ENCODE assay signal across 20 mouse cellular contexts in the genomic region with DNA sequence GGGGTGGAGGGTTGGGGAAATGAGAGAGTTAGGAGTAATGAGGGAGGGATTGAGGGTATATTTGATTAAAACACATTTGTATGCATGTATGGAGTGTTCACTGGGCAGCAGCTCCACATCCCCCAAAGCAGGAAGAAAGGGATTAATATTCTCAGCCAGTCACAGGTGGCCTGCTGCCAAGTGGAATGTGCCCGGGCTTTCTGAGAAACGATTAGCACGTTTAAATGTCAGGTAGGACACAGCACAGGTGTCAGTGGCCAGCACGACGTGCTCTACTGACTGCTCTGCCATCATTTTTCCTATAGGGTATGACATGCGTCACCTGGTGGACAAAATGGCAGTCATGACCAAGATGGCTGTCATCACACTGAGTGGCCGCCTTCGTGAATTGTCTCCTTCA.
"Had no signal": no experiment of that assay in that cellular context is flagged by ENCODE, and none has a peak within 500 bp of the region (broad histone marks: within the 10 kb centered on the region; RNA-seq: fewer than 3 reads in every experiment).

No protein-coding gene starts in this region.

- H3K9me3 ChIP-seq: liver, embryonic 15.5 days; lung, embryonic 15.5 days; midbrain, embryonic 13.5 days; stomach, embryonic 15.5 days had no signal

- H3K4me2 ChIP-seq: liver, embryonic 11.5 days; liver, embryonic 15.5 days; lung, embryonic 15.5 days; midbrain, embryonic 13.5 days; neural tube, embryonic 13.5 days; stomach, embryonic 15.5 days had no signal

- H3K4me1 ChIP-seq: liver, embryonic 15.5 days; lung, embryonic 15.5 days; megakaryocyte, embryonic 14.5 days; midbrain, embryonic 10.5 days; midbrain, embryonic 13.5 days; neural tube, embryonic 13.5 days; stomach, embryonic 15.5 days had no signal

- DNase-seq: kidney, adult 9 months; lung, postnatal 10 days; lung, postnatal 36 days; retina, postnatal 1 day; right cerebral cortex, postnatal 25 days; spleen, adult 18-20 months; thymus, adult 18-20 months; thymus, postnatal 36 days had no signal

- H3K4me3 ChIP-seq: liver, embryonic 15.5 days; lung, embryonic 15.5 days; megakaryocyte, embryonic 14.5 days; midbrain, embryonic 10.5 days; midbrain, embryonic 13.5 days; myocyte; neural tube, embryonic 13.5 days; stomach, embryonic 15.5 days had no signal

- H3K36me3 ChIP-seq: liver, embryonic 15.5 days; lung, embryonic 15.5 days; midbrain, embryonic 10.5 days; midbrain, embryonic 13.5 days; neural tube, embryonic 13.5 days; stomach, embryonic 15.5 days had no signal

- H3K9ac ChIP-seq: liver, embryonic 15.5 days; lung, embryonic 15.5 days; midbrain, embryonic 13.5 days; neural tube, embryonic 13.5 days; stomach, embryonic 15.5 days had no signal

- ATAC-seq: intestine, postnatal 0 days; midbrain, embryonic 13.5 days; midbrain, embryonic 16.5 days had no signal

- H3K27me3 ChIP-seq: liver, embryonic 15.5 days; lung, embryonic 15.5 days; megakaryocyte, embryonic 14.5 days; midbrain, embryonic 13.5 days; neural tube, embryonic 13.5 days; stomach, embryonic 15.5 days had no signal

- H3K27ac ChIP-seq: kidney, postnatal 0 days; liver, embryonic 15.5 days; lung, embryonic 15.5 days; midbrain, embryonic 10.5 days; midbrain, embryonic 13.5 days; neural tube, embryonic 13.5 days; stomach, embryonic 15.5 days had no signal
